Mouse (Mus musculus) adrenal gland, postnatal 36 days (tissue): Measurements from ENCODE around the gene Atp5h. TPM values are rescaled to one million over a fixed set of nuclear protein-coding genes. Genes with fewer than 3 reads are reported as not detected.
"Not testable (repeated sequence)": the region's sequence is repeated elsewhere in the genome, so short reads cannot be mapped to it uniquely, and the experiment has no call there.

ENCODE experiments used
- DNase-seq, 2 experiments: peaks; one replicate each; pipeline ENCODE4 v3.0.0; 2021; ENCODE audit warnings: mixed read lengths in 1 of 2
- long read RNA-seq, 2 experiments: library from polyadenylated mRNA; stranded (forward); transcript quantifications; one replicate each; pipeline ENCODE4 v2.0.0; 2021; ENCODE audit warnings: borderline sequencing depth in 2 of 2
- total RNA-seq, 2 experiments: library from RNA; stranded (reverse); gene quantifications; 2 replicates each; pipeline ENCODE4 v1.2.3; 2021

The Atp5h gene
- 100 to 1,000 TPM; 567 to 597 TPM for total RNA-seq
- long read RNA-seq, experiment 1, transcript Atp5h-201 (6 exons, 625 nt) = major isoform, 372 of 431 reads
- long read RNA-seq, experiment 1, transcript Atp5h-208 (5 exons, 486 nt) = minor isoform, 11 of 431 reads
- long read RNA-seq, experiment 1, partial matches to known transcripts = 27 of 431 reads
- long read RNA-seq, experiment 1, other reads (novel, unspliced or antisense) = 13 of 431 reads
- long read RNA-seq, experiment 2, transcript Atp5h-208 (5 exons, 486 nt) = minor isoform, 7 of 237 reads
- long read RNA-seq, experiment 2, transcript Atp5h-201 (6 exons, 625 nt) = major isoform, 218 of 237 reads
- long read RNA-seq, experiment 2, partial matches to known transcripts = 0 of 237 reads
- long read RNA-seq, experiment 2, other reads (novel, unspliced or antisense) = 8 of 237 reads

- peak; percentile 97 for DNase-seq
Measured at GRCm38 (mm10) chr11:115419531-115420237, at the start of gene Atp5h, which contains the start of gene Kctd2. Atp5h (minus strand) TSS chr11:115419962. Kctd2 (plus strand) TSS chr11:115420128.

- DNase-seq = no peak
Measured at GRCm38 (mm10) chr11:115467217-115467618, 47.5 kb upstream of the Atp5h start.

GRCm38 (mm10) chr11:115464851-115465250 is 45.1 kb upstream of the Atp5h start:
- DNase-seq = no peak

GRCm38 (mm10) chr11:115463397-115463796 is 43.6 kb upstream of the Atp5h start:
- DNase-seq = peak; percentile 29 to 43

GRCm38 (mm10) chr11:115462243-115462891 is 42.6 kb upstream of the Atp5h start, which contains the start of gene Slc16a5:
Slc16a5 (plus strand) TSS chr11:115462474.
- DNase-seq = no peak

- DNase-seq = no peak
Measured at GRCm38 (mm10) chr11:115461846-115462242, 42.1 kb upstream of the Atp5h start.

GRCm38 (mm10) chr11:115460976-115461375 is 41.2 kb upstream of the Atp5h start:
- DNase-seq = no peak

GRCm38 (mm10) chr11:115457405-115457804 is 37.6 kb upstream of the Atp5h start:
- peak in 1 of 2 experiments; percentile 67 for DNase-seq

GRCm38 (mm10) chr11:115456182-115456581 is 36.4 kb upstream of the Atp5h start:
- DNase-seq = no peak

- DNase-seq = no peak
Measured at GRCm38 (mm10) chr11:115455619-115456018, 35.9 kb upstream of the Atp5h start.

GRCm38 (mm10) chr11:115454822-115455221 is 35.1 kb upstream of the Atp5h start:
- DNase-seq = not testable (repeated sequence)

GRCm38 (mm10) chr11:115453306-115453705 is 33.5 kb upstream of the Atp5h start:
- DNase-seq = no peak

- DNase-seq = no peak
Measured at GRCm38 (mm10) chr11:115452281-115452860, 32.6 kb upstream of the Atp5h start.

GRCm38 (mm10) chr11:115451781-115452241 is 32.0 kb upstream of the Atp5h start:
- no peak for DNase-seq

GRCm38 (mm10) chr11:115450176-115450575 is 30.4 kb upstream of the Atp5h start:
- DNase-seq = peak; percentile 47

GRCm38 (mm10) chr11:115448998-115449397 is 29.2 kb upstream of the Atp5h start:
- DNase-seq = no peak

GRCm38 (mm10) chr11:115448075-115448474 is 28.3 kb upstream of the Atp5h start:
- no peak for DNase-seq

GRCm38 (mm10) chr11:115447321-115447885 is 27.6 kb upstream of the Atp5h start:
- DNase-seq = no peak

- DNase-seq = peak; percentile 73 to 74
Measured at GRCm38 (mm10) chr11:115446906-115447305, 27.1 kb upstream of the Atp5h start.

GRCm38 (mm10) chr11:115441417-115441816 is 21.7 kb upstream of the Atp5h start:
- DNase-seq = no peak

- DNase-seq = no peak
Measured at GRCm38 (mm10) chr11:115439906-115440595, 20.3 kb upstream of the Atp5h start, which contains the start of gene Trim80. Trim80 (plus strand) TSS chr11:115440545.
